Mouse (Mus musculus): ENCODE data around the gene Sorl1. TPM values are rescaled to one million over a fixed set of nuclear protein-coding genes. Genes with fewer than 3 reads are reported as not detected.

The Sorl1 gene
- total and polyA plus RNA-seq, 2 experiments from 2014 or later = 5.6 to 17.9 TPM

DNA sequence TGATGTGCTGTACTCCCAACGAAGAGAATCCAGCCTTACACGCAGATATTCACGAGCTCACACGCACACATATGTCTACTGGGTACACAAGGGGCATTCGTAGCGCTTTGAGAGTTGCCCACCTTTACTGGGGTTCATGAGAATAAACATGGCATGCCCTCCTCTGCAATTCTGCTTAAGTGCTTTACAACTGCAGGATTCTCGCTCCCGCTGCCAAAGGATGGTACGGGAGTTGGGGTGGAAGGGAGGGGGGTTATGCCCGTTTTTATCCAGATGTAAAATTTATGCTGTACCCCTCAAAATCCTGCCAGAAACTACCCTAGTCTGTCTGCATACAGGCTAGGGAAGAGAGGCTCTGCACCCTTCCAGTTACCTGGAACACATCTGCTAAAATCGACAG lies 893 bp downstream of the Sorl1 start:
- Histone ChIP-seq H3K9me3 (ENCODE audit: low read length) (no peaks in the 10 kb centered on the region), H3K9ac (peak overlapping the region; percentile 84), H3K27ac (ENCODE audit: low read depth, low read length) (peak overlapping the region; percentile 76; the same call in 1 of the 2 replicates), H3K4me1 (ENCODE audit: insufficient read depth) (peaks cover 16% of the 10 kb centered on the region; the same call in 1 of the 2 replicates), H3K4me3 (ENCODE audit: low read depth, low read length) (peak overlapping the region; percentile 66), H3K36me3 (ENCODE audit: insufficient read depth) (no peaks in the 10 kb centered on the region), H3K4me2 (ENCODE audit: low read depth) (peak overlapping the region; percentile 87), H3K27me3 (ENCODE audit: insufficient read depth, low read length) (no peaks in the 10 kb centered on the region)
- TF ChIP-seq CTCF (IDR thresholded peaks at IDR 0.05; ENCODE audit: low read depth) = no peak
- no peak for ATAC-seq
- 14% methylated on average over 11 of the region's 11 CpGs for WGBS
- peak; percentile 46 for DNase-seq

DNA sequence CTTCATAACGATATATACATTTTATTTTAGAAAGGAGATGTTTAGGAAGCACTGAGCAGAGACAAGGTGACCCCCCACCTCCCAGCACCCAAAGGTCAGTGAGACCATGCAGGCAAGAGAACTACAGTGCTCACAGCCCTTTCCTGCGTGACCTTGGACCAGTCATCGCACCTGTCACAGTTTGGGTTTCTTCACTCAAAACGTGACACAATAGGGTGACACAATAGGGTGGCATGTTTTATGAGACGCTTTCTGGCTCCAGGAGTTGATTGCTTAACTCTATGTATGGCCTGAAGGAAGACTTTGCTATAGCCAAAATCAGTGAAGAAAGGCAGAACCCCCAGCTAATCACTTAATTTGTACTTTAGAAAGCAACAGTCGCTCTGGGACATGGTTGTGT lies 1.7 kb downstream of the Sorl1 start:
- 72% methylated on average over 6 of the region's 6 CpGs for WGBS
- Histone ChIP-seq H3K4me3 (ENCODE audit: low read depth, low read length) (peak overlapping the region; percentile 66), H3K9ac (0 out of 2 replicates have a peak overlapping the region, but pooled peaks have one; percentile 84)

DNA sequence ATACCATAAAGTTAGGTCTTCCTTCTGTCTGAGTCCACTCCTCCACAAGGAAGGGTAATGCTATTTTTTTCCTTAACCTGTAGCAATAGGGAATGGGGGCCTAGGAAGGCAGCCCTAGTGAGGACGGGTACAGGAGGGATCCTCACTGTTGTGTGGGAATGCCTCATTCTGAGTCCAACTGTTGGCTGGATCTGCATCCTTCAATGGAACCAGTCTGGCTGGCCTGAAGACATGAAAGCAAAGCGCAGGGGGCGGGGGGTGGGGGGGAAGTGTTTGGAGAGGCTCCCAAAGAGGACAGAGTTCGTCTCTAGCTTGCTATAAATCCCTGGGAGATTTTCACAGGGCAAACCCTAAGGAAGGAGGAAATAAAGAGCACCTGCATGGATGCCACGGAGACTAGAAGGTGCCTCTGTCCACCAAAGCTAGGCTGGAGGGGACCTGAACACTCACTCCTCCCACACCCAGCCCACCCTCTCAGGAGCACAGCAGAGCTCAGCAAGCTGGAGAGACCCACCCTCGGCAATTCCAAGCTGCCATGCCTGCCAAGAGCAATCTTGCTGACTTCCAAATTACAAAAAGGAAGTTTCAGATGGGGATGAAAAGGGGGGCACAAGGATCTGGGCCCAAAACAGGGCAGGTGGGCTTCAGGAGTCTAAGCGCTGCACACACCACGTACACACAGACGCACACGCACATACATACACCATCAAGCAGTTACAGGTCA lies 2.3 kb downstream of the Sorl1 start:
- peaks cover 16% of the 10 kb centered on the region; the same call in 1 of the 2 replicates for H3K4me1 ChIP-seq (ENCODE audit: insufficient read depth)
- no peaks in the 10 kb centered on the region for H3K27me3 ChIP-seq (ENCODE audit: insufficient read depth, low read length)
- TF ChIP-seq CTCF (IDR thresholded peaks at IDR 0.05; ENCODE audit: low read depth) = no peak
- no peak for ATAC-seq
- H3K9ac ChIP-seq = peak overlapping the region; percentile 19
- DNase-seq = peak; percentile 58
- H3K36me3 ChIP-seq (ENCODE audit: insufficient read depth) = no peaks in the 10 kb centered on the region
- H3K9me3 ChIP-seq (ENCODE audit: low read length) = no peaks in the 10 kb centered on the region
- 54% methylated on average over 10 of the region's 10 CpGs for WGBS
- H3K27ac ChIP-seq (ENCODE audit: low read depth, low read length) = no peak overlapping the region
- peak overlapping the region; percentile 66 for H3K4me3 ChIP-seq (ENCODE audit: low read depth, low read length)
- H3K4me2 ChIP-seq (ENCODE audit: low read depth) = peak overlapping the region; percentile 87

More for the DNA sequence above, 1.7 kb downstream of the Sorl1 start:
- no peaks in the 10 kb centered on the region for H3K9me3 ChIP-seq (ENCODE audit: low read length)
- no peaks in the 10 kb centered on the region for H3K27me3 ChIP-seq (ENCODE audit: insufficient read depth, low read length)
- H3K27ac ChIP-seq (ENCODE audit: low read depth, low read length) = no peak overlapping the region
- no peak for TF ChIP-seq CTCF (IDR thresholded peaks at IDR 0.05; ENCODE audit: low read depth)
- DNase-seq = no peak
- peak overlapping the region; percentile 87 for H3K4me2 ChIP-seq (ENCODE audit: low read depth)
- H3K36me3 ChIP-seq (ENCODE audit: insufficient read depth) = no peaks in the 10 kb centered on the region
- ATAC-seq = no peak
- H3K4me1 ChIP-seq (ENCODE audit: insufficient read depth) = peaks cover 16% of the 10 kb centered on the region; the same call in 1 of the 2 replicates

DNA sequence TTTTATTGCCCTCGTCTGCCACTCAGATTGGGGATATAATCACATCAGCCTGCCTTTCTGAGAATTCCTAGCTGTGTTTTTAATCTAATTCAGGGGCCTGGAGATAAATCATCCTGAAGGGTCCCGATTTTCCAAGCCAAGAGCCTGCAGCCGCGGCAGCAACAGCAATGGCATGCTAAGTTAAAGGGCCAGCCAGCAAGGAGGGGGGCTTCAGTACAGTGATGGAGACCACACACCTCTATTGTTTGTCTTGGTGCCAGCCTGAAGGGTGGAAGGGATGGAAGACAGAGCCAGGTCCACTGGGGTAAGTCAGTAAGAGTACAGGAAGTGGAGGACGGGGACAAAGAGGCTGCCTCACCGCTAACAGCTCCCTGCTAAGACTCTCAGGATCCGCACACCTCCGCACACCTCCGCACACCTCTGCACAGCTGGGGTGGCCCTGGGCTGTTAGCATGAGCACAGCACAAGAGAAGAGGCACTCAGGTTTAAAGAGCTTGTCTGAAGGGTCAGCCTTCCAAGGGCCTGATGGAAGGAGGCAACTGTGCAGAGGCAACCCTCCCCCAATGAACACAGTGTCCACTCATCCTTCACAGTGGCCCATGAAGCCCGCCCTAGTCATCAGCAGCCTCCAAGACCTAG lies 7.6 kb downstream of the Sorl1 start:
- ATAC-seq (no peak), DNase-seq (no peak)
- WGBS = 69% methylated on average over 10 of the region's 10 CpGs
- Histone ChIP-seq H3K27ac (ENCODE audit: low read depth, low read length) (no peak overlapping the region), H3K4me1 (ENCODE audit: insufficient read depth) (peaks cover 9% of the 10 kb centered on the region; the same call in 1 of the 2 replicates), H3K9ac (no peak overlapping the region), H3K27me3 (ENCODE audit: insufficient read depth, low read length) (no peaks in the 10 kb centered on the region), H3K9me3 (ENCODE audit: low read length) (no peaks in the 10 kb centered on the region), H3K36me3 (ENCODE audit: insufficient read depth) (no peaks in the 10 kb centered on the region), H3K4me3 (ENCODE audit: low read depth, low read length) (no peak overlapping the region), H3K4me2 (ENCODE audit: low read depth) (no peak overlapping the region)
- no peak for TF ChIP-seq CTCF (IDR thresholded peaks at IDR 0.05; ENCODE audit: low read depth)

DNA sequence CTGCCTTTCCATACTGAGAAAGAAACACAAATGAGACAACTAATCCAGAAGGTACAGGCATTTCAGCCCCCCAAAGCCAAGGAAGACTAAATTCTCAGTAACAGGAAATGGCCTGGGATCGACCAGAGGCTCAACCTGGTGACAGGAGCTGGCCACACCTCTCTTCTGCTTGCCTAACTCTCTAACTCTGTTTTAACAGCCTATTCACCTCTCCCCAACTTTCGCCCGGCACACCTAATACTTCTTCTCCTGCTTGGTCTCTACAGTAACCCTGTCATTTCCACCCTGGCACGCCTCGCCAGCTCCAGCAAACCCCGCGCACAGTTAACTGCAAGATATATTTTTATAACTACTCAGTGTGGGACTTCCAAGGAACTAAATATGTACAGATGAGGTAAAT lies 9.0 kb downstream of the Sorl1 start:
- H3K4me3 ChIP-seq (ENCODE audit: low read depth, low read length) = no peak overlapping the region
- no peaks in the 10 kb centered on the region for H3K27me3 ChIP-seq (ENCODE audit: insufficient read depth, low read length)
- H3K4me1 ChIP-seq (ENCODE audit: insufficient read depth) = no peaks in the 10 kb centered on the region
- ATAC-seq (no peak), DNase-seq (no peak)
- no peaks in the 10 kb centered on the region for H3K9me3 ChIP-seq (ENCODE audit: low read length)
- TF ChIP-seq CTCF (IDR thresholded peaks at IDR 0.05; ENCODE audit: low read depth) = no peak
- H3K27ac ChIP-seq (ENCODE audit: low read depth, low read length) = no peak overlapping the region
- no peak overlapping the region for H3K9ac ChIP-seq
- 82% methylated on average over 7 of the region's 7 CpGs for WGBS
- H3K36me3 ChIP-seq (ENCODE audit: insufficient read depth) = no peaks in the 10 kb centered on the region
- no peak overlapping the region for H3K4me2 ChIP-seq (ENCODE audit: low read depth)

DNA sequence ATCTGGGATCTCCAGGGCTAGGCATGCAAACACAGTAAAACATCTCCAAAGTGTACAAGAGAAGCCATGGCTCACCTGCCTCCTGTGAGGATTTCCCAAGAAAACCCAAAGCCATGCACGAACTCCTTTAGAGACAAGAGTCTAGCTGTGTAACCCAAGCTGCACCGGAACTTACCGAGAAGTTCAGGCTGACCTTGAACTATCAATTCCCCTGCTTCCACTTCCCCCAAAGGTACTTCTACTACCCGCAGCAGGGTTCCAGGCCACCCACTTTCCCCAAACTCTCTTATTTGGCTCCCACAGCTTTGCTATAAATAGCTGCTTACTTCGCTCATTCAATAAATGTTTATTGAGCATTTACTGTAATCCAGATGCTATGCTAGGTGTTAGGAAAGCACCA lies 10.8 kb downstream of the Sorl1 start:
- ATAC-seq (no peak), DNase-seq (no peak)
- H3K27me3 ChIP-seq (ENCODE audit: insufficient read depth, low read length) = no peaks in the 10 kb centered on the region
- WGBS = 89% methylated on average over 5 of the region's 5 CpGs
- H3K9me3 ChIP-seq (ENCODE audit: low read length) = no peaks in the 10 kb centered on the region
- no peak overlapping the region for H3K9ac ChIP-seq
- no peak overlapping the region for H3K4me3 ChIP-seq (ENCODE audit: low read depth, low read length)
- no peak for TF ChIP-seq CTCF (IDR thresholded peaks at IDR 0.05; ENCODE audit: low read depth)
- no peaks in the 10 kb centered on the region for H3K36me3 ChIP-seq (ENCODE audit: insufficient read depth)
- no peak overlapping the region for H3K27ac ChIP-seq (ENCODE audit: low read depth, low read length)
- no peak overlapping the region for H3K4me2 ChIP-seq (ENCODE audit: low read depth)
- no peaks in the 10 kb centered on the region for H3K4me1 ChIP-seq (ENCODE audit: insufficient read depth)

DNA sequence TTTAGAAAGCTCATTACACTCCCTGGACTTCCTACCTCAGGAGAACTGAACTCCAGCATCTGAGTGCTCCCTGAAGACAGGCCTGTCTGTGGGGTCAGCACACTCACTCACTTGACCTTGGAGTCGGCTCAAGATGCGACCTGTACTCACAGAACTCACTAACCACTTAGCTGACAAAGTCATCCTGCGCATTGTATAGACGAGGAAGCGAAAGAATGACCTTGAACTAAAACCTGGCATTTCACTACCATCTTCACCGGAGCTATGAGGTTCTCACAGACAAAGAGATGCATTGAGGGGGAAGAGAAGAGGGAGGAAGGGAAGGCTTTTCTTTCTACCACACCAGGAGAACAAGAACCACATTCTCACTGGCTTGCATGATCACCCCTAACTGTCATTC lies 11.4 kb downstream of the Sorl1 start:
- no peaks in the 10 kb centered on the region for H3K36me3 ChIP-seq (ENCODE audit: insufficient read depth)
- H3K27ac ChIP-seq (ENCODE audit: low read depth, low read length) = no peak overlapping the region
- no peak for ATAC-seq

More for the DNA sequence above, 11.4 kb downstream of the Sorl1 start:
- H3K9me3 ChIP-seq (ENCODE audit: low read length) = no peaks in the 10 kb centered on the region
- no peak overlapping the region for H3K9ac ChIP-seq
- TF ChIP-seq CTCF (IDR thresholded peaks at IDR 0.05; ENCODE audit: low read depth) = no peak
- no peak for DNase-seq
- H3K4me3 ChIP-seq (ENCODE audit: low read depth, low read length) = no peak overlapping the region
- no peaks in the 10 kb centered on the region for H3K27me3 ChIP-seq (ENCODE audit: insufficient read depth, low read length)
- no peak overlapping the region for H3K4me2 ChIP-seq (ENCODE audit: low read depth)
- no peaks in the 10 kb centered on the region for H3K4me1 ChIP-seq (ENCODE audit: insufficient read depth)
- WGBS = 91% methylated on average over 6 of the region's 6 CpGs
